Mouse (Mus musculus): Measurements from ENCODE around the gene Sdr9c7. TPM values are rescaled to one million over a fixed set of nuclear protein-coding genes. Genes with fewer than 3 reads are reported as not detected.
"Not testable (repeated sequence)": the region's sequence is repeated elsewhere in the genome, so short reads cannot be mapped to it uniquely, and the experiment has no call there.

Gene Sdr9c7
- polyA plus RNA-seq, 1 experiment from 2014 or later: not detected

- Histone ChIP-seq H3K4me2 (no peak within 1 kb of the TSS), H3K9ac (replicated peaks) (no peak within 1 kb of the TSS), H3K4me1 (peaks cover 8% of the 10 kb centered on the region), H3K27me3 (replicated peaks) (no peaks in the 10 kb centered on the region), H3K4me3 (replicated peaks) (no peak within 1 kb of the TSS), H3K36me3 (no peaks in the 10 kb centered on the region), H3K27ac (replicated peaks) (no peak within 1 kb of the TSS), H3K9me3 (replicated peaks) (no peaks in the 10 kb centered on the region)
- no peak for ATAC-seq (ENCODE audit: low FRiP score)
These were observed 9.7 kb upstream of the Sdr9c7 start, which contains the start of gene Rdh7 for GRCm38 (mm10) chr10:127888605-127889004. TSS of gene Rdh7 (minus strand) at chr10:127888817.

GRCm38 (mm10) chr10:127891481-127891880 lies 6.8 kb upstream of the Sdr9c7 start:
- 93% methylated on average over 1 of the region's 1 CpGs for WGBS
- no peaks in the 10 kb centered on the region for H3K36me3 ChIP-seq

GRCm38 (mm10) chr10:127893163-127894022 lies 4.9 kb upstream of the Sdr9c7 start:
- H3K4me2 ChIP-seq; H3K9ac ChIP-seq (replicated peaks); H3K4me3 ChIP-seq (replicated peaks); H3K27ac ChIP-seq (replicated peaks); H3K4me1 ChIP-seq; ATAC-seq (ENCODE audit: low FRiP score); H3K9me3 ChIP-seq (replicated peaks); H3K27me3 ChIP-seq (replicated peaks); H3K36me3 ChIP-seq: not testable (repeated sequence)
- WGBS: 71% methylated on average over 5 of the region's 5 CpGs

More at GRCm38 (mm10) chr10:127891481-127891880, 6.8 kb upstream of the Sdr9c7 start:
- Histone ChIP-seq H3K9me3 (replicated peaks) (no peaks in the 10 kb centered on the region), H3K4me1 (peaks cover 8% of the 10 kb centered on the region), H3K4me3 (replicated peaks) (no peak overlapping the region), H3K9ac (replicated peaks) (no peak overlapping the region), H3K27me3 (replicated peaks) (no peaks in the 10 kb centered on the region), H3K4me2 (no peak overlapping the region), H3K27ac (replicated peaks) (no peak overlapping the region)
- ATAC-seq (ENCODE audit: low FRiP score): no peak

GRCm38 (mm10) chr10:127896705-127897104 lies 1.6 kb upstream of the Sdr9c7 start:
- H3K4me2 ChIP-seq: no peak overlapping the region
- H3K9me3 ChIP-seq (replicated peaks): no peaks in the 10 kb centered on the region
- H3K4me1 ChIP-seq: no peaks in the 10 kb centered on the region
- no peak overlapping the region for H3K9ac ChIP-seq (replicated peaks)
- no peaks in the 10 kb centered on the region for H3K27me3 ChIP-seq (replicated peaks)
- no peak for ATAC-seq (ENCODE audit: low FRiP score)
- no peak overlapping the region for H3K4me3 ChIP-seq (replicated peaks)
- no peak overlapping the region for H3K27ac ChIP-seq (replicated peaks)
- WGBS: 80% methylated on average over 5 of the region's 5 CpGs
- no peaks in the 10 kb centered on the region for H3K36me3 ChIP-seq

- no peak overlapping the region for H3K27ac ChIP-seq (replicated peaks)
- H3K9ac ChIP-seq (replicated peaks): no peak overlapping the region
- H3K4me3 ChIP-seq (replicated peaks): no peak overlapping the region
- H3K9me3 ChIP-seq (replicated peaks): no peaks in the 10 kb centered on the region
- no peaks in the 10 kb centered on the region for H3K27me3 ChIP-seq (replicated peaks)
- 93% methylated on average over 3 of the region's 3 CpGs for WGBS
- no peaks in the 10 kb centered on the region for H3K4me1 ChIP-seq
- ATAC-seq (ENCODE audit: low FRiP score): no peak
- no peaks in the 10 kb centered on the region for H3K36me3 ChIP-seq
- no peak overlapping the region for H3K4me2 ChIP-seq
These were observed 812 bp upstream of the Sdr9c7 start for GRCm38 (mm10) chr10:127897506-127897905.

GRCm38 (mm10) chr10:127899783-127900182 lies 1.5 kb downstream of the Sdr9c7 start:
- Histone ChIP-seq H3K4me2 (no peak overlapping the region), H3K27me3 (replicated peaks) (no peaks in the 10 kb centered on the region), H3K9me3 (replicated peaks) (no peaks in the 10 kb centered on the region), H3K9ac (replicated peaks) (no peak overlapping the region), H3K27ac (replicated peaks) (no peak overlapping the region), H3K4me1 (no peaks in the 10 kb centered on the region), H3K4me3 (replicated peaks) (no peak overlapping the region), H3K36me3 (no peaks in the 10 kb centered on the region)
- 65% methylated on average over 5 of the region's 5 CpGs for WGBS
- ATAC-seq (ENCODE audit: low FRiP score): no peak

GRCm38 (mm10) chr10:127901751-127902150 lies 3.4 kb downstream of the Sdr9c7 start:
- Histone ChIP-seq H3K4me3 (replicated peaks) (no peak overlapping the region), H3K9ac (replicated peaks) (no peak overlapping the region), H3K27ac (replicated peaks) (no peak overlapping the region), H3K27me3 (replicated peaks) (no peaks in the 10 kb centered on the region), H3K4me2 (no peak overlapping the region), H3K36me3 (no peaks in the 10 kb centered on the region), H3K4me1 (peaks cover 3% of the 10 kb centered on the region; the same call in 1 of the 2 replicates), H3K9me3 (replicated peaks) (no peaks in the 10 kb centered on the region)
- 83% methylated on average over 4 of the region's 4 CpGs for WGBS
- no peak for ATAC-seq (ENCODE audit: low FRiP score)

- no peak overlapping the region for H3K27ac ChIP-seq (replicated peaks)
- H3K4me2 ChIP-seq: no peak overlapping the region
- peaks cover 3% of the 10 kb centered on the region; the same call in 1 of the 2 replicates for H3K4me1 ChIP-seq
- H3K4me3 ChIP-seq (replicated peaks): no peak overlapping the region
- no peaks in the 10 kb centered on the region for H3K36me3 ChIP-seq
- no peaks in the 10 kb centered on the region for H3K9me3 ChIP-seq (replicated peaks)
- no peak for ATAC-seq (ENCODE audit: low FRiP score)
- WGBS: 82% methylated on average over 1 of the region's 1 CpGs
- H3K9ac ChIP-seq (replicated peaks): no peak overlapping the region
- no peaks in the 10 kb centered on the region for H3K27me3 ChIP-seq (replicated peaks)
These were observed 4.8 kb downstream of the Sdr9c7 start for GRCm38 (mm10) chr10:127903116-127903515.

GRCm38 (mm10) chr10:127904718-127905446 lies 6.6 kb downstream of the Sdr9c7 start:
- Histone ChIP-seq H3K27ac (replicated peaks) (no peak overlapping the region), H3K9ac (replicated peaks) (no peak overlapping the region), H3K9me3 (replicated peaks) (no peaks in the 10 kb centered on the region), H3K4me2 (no peak overlapping the region), H3K4me3 (replicated peaks) (no peak overlapping the region), H3K36me3 (no peaks in the 10 kb centered on the region), H3K27me3 (replicated peaks) (no peaks in the 10 kb centered on the region), H3K4me1 (peaks cover 3% of the 10 kb centered on the region; the same call in 1 of the 2 replicates)
- WGBS: 64% methylated on average over 7 of the region's 7 CpGs
- ATAC-seq (ENCODE audit: low FRiP score): no peak

- Histone ChIP-seq H3K9me3 (replicated peaks) (no peaks in the 10 kb centered on the region), H3K36me3 (no peaks in the 10 kb centered on the region), H3K27ac (replicated peaks) (no peak overlapping the region), H3K27me3 (replicated peaks) (no peaks in the 10 kb centered on the region), H3K4me2 (no peak overlapping the region), H3K9ac (replicated peaks) (no peak overlapping the region), H3K4me1 (peaks cover 3% of the 10 kb centered on the region; the same call in 1 of the 2 replicates), H3K4me3 (replicated peaks) (no peak overlapping the region)
- ATAC-seq (ENCODE audit: low FRiP score): no peak
- 43% methylated on average over 2 of the region's 2 CpGs for WGBS
These were observed 7.8 kb downstream of the Sdr9c7 start for GRCm38 (mm10) chr10:127906138-127906537.

GRCm38 (mm10) chr10:127907386-127907951 lies 9.2 kb downstream of the Sdr9c7 start:
- no peaks in the 10 kb centered on the region for H3K27me3 ChIP-seq (replicated peaks)

More at GRCm38 (mm10) chr10:127907386-127907951, 9.2 kb downstream of the Sdr9c7 start:
- Histone ChIP-seq H3K27ac (replicated peaks) (no peak overlapping the region), H3K4me3 (replicated peaks) (no peak overlapping the region), H3K4me1 (peaks cover 3% of the 10 kb centered on the region; the same call in 1 of the 2 replicates), H3K36me3 (no peaks in the 10 kb centered on the region), H3K4me2 (no peak overlapping the region), H3K9me3 (replicated peaks) (no peaks in the 10 kb centered on the region), H3K9ac (replicated peaks) (no peak overlapping the region)
- no peak for ATAC-seq (ENCODE audit: low FRiP score)

Measured in neural tube, embryonic 15.5 days (tissue).